Mouse (Mus musculus): ENCODE results near the gene Nfkbie. TPM values are rescaled to one million over a fixed set of nuclear protein-coding genes. Genes with fewer than 3 reads are reported as not detected.

Gene Nfkbie
- polyA plus RNA-seq, 1 experiment from 2014 or later, result 1.2 TPM

Other genes starting within 250 kb of the Nfkbie start
- gene Cdc5l, start 122.0 kb upstream of the Nfkbie start, polyA plus RNA-seq (2015; fragmentation: Nextera tagmentation; extraction: Ambion mirVana), result 24.4 and 27.8 TPM in 2 replicates
- 0.13 and 0.18 TPM in 2 replicates for gene Spats1, start 80.3 kb upstream of the Nfkbie start, polyA plus RNA-seq (2015; fragmentation: Nextera tagmentation; extraction: Ambion mirVana)
- 6.2 and 7.2 TPM in 2 replicates for gene Aars2, start 48.9 kb upstream of the Nfkbie start, polyA plus RNA-seq (2015; fragmentation: Nextera tagmentation; extraction: Ambion mirVana)
- gene Tcte1, start 32.3 kb upstream of the Nfkbie start, polyA plus RNA-seq (2015; fragmentation: Nextera tagmentation; extraction: Ambion mirVana), result 0.05 TPM in 1 of 2 replicates, not detected in the other
- 0.07 and 0.10 TPM in 2 replicates for gene Tmem151b, start 6.0 kb upstream of the Nfkbie start, polyA plus RNA-seq (2015; fragmentation: Nextera tagmentation; extraction: Ambion mirVana)
- 52.1 and 59.8 TPM in 2 replicates for gene Slc35b2, start 8.2 kb downstream of the Nfkbie start, polyA plus RNA-seq (2015; fragmentation: Nextera tagmentation; extraction: Ambion mirVana)
- 577 and 585 TPM in 2 replicates for gene Hsp90ab1, start 17.6 kb downstream of the Nfkbie start, polyA plus RNA-seq (2015; fragmentation: Nextera tagmentation; extraction: Ambion mirVana)
- 175 and 180 TPM in 2 replicates for gene Slc29a1, start 43.9 kb downstream of the Nfkbie start, polyA plus RNA-seq (2015; fragmentation: Nextera tagmentation; extraction: Ambion mirVana)
- 0.54 and 1.1 TPM in 2 replicates for gene Mymx, start 46.4 kb downstream of the Nfkbie start, polyA plus RNA-seq (2015; fragmentation: Nextera tagmentation; extraction: Ambion mirVana)
- gene Capn11, start 103.6 kb downstream of the Nfkbie start, polyA plus RNA-seq (2015; fragmentation: Nextera tagmentation; extraction: Ambion mirVana), result 0.21 and 0.25 TPM in 2 replicates
- gene Mrpl14, start 130.6 kb downstream of the Nfkbie start, polyA plus RNA-seq (2015; fragmentation: Nextera tagmentation; extraction: Ambion mirVana), result 111 and 115 TPM in 2 replicates
- 8.6 and 9.6 TPM in 2 replicates for gene Tmem63b, start 131.2 kb downstream of the Nfkbie start, polyA plus RNA-seq (2015; fragmentation: Nextera tagmentation; extraction: Ambion mirVana)
- gene 1600014C23Rik, start 178.1 kb downstream of the Nfkbie start, polyA plus RNA-seq (2015; fragmentation: Nextera tagmentation; extraction: Ambion mirVana), result 0.25 TPM in 1 of 2 replicates, not detected in the other

All from liver, embryonic 15.5 days (tissue).